Mouse (Mus musculus) MEL (cell line): Measurements from ENCODE around the gene Gm26602.

Experiments used
- CTCF ChIP-seq, 3 experiments: IDR thresholded peaks in 2 of 3; conservative IDR thresholded peaks in 1 of 3; 2 replicates each; pipeline ENCODE4 v1.5.1; 2011 to 2012; ENCODE audit warnings: low read length in 3 of 3, low read depth in 2 of 3, mild to moderate bottlenecking in 2 of 3, improper control_type of control experiment in 1 of 3, inconsistent platforms in 1 of 3, mixed read lengths in 1 of 3, moderate library complexity in 1 of 3; ENCODE audit not compliant: control insufficient read depth in 1 of 3, insufficient read depth in 1 of 3, poor library complexity in 1 of 3, severe bottlenecking in 1 of 3
- E2F4 ChIP-seq: IDR thresholded peaks from 2 replicates; pipeline ENCODE4 v1.6.1; 2011; ENCODE audit warnings: low read depth, low read length, improper control_type of control experiment, borderline replicate concordance
- ELF1 ChIP-seq: IDR thresholded peaks from 2 replicates; pipeline ENCODE4 v1.6.1; 2014; ENCODE audit warnings: low read depth, mild to moderate bottlenecking, inconsistent platforms, low read length, improper control_type of control experiment, moderate library complexity
- EP300 ChIP-seq, 2 experiments: IDR thresholded peaks; 2 replicates each; pipeline ENCODE4 v1.6.1; 2011; ENCODE audit warnings: improper control_type of control experiment in 2 of 2, low read length in 2 of 2, low read depth in 1 of 2, mild to moderate bottlenecking in 1 of 2
- GABPA ChIP-seq: IDR thresholded peaks from 2 replicates; pipeline ENCODE4 v1.6.1; 2012; ENCODE audit warnings: low read depth, mild to moderate bottlenecking, inconsistent platforms, low read length, improper control_type of control experiment, moderate library complexity
- NRF1 ChIP-seq: IDR thresholded peaks from 2 replicates; pipeline ENCODE4 v1.6.1; 2014; ENCODE audit warnings: low read depth, mild to moderate bottlenecking, inconsistent platforms, low read length, improper control_type of control experiment, moderate library complexity; ENCODE audit not compliant: poor library complexity, insufficient read depth, severe bottlenecking
- POLR2A ChIP-seq, 2 experiments: IDR thresholded peaks; 2 replicates each; pipeline ENCODE4 v1.6.1; 2011 to 2012; ENCODE audit warnings: low read length in 2 of 2, mild to moderate bottlenecking in 2 of 2, control low read depth in 1 of 2, improper control_type of control experiment in 1 of 2, low read depth in 1 of 2, moderate library complexity in 1 of 2; ENCODE audit not compliant: control insufficient read depth in 1 of 2, insufficient read depth in 1 of 2, poor library complexity in 1 of 2
- USF1 ChIP-seq: IDR thresholded peaks from 2 replicates; pipeline ENCODE4 v1.6.1; 2014; ENCODE audit warnings: low read depth, mild to moderate bottlenecking, inconsistent platforms, low read length, improper control_type of control experiment, moderate library complexity
- USF2 ChIP-seq, 2 experiments: IDR thresholded peaks; 2 replicates each; pipeline ENCODE4 v1.6.1; 2011 to 2012; ENCODE audit warnings: improper control_type of control experiment in 2 of 2, low read length in 2 of 2, borderline replicate concordance in 1 of 2, inconsistent platforms in 1 of 2, low read depth in 1 of 2, mild to moderate bottlenecking in 1 of 2; ENCODE audit not compliant: insufficient read depth in 1 of 2
- ZC3H11A ChIP-seq: IDR thresholded peaks from 2 replicates; pipeline ENCODE4 v1.6.1; 2012; ENCODE audit warnings: low read depth, mild to moderate bottlenecking, inconsistent platforms, low read length, improper control_type of control experiment
- ZKSCAN1 ChIP-seq: IDR thresholded peaks from 2 replicates; pipeline ENCODE4 v1.6.1; 2012; ENCODE audit warnings: low read depth, mild to moderate bottlenecking, inconsistent platforms, low read length, improper control_type of control experiment, moderate library complexity
- ZNF384 ChIP-seq: IDR thresholded peaks from 2 replicates; pipeline ENCODE4 v1.6.1; 2012; ENCODE audit warnings: low read depth, mild to moderate bottlenecking, inconsistent platforms, low read length, improper control_type of control experiment

DNA sequence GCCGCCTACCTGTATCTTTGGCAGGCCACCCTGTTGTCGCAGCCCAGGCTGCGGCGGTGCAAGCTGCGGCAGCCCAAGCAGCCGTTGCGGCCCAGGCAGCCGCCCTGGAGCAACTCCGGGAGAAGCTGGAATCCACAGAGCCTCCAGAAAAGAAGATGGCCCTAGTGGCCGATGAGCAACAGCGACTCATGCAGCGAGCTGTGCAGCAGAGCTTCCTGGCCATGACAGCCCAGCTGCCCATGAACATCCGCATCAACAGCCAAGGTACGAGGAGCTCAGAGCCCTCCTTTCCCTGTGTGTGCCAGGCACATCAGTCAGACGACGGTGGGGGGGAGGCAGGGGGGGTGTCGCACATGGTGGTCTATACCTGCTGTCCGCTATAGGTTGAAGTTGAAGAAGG is 40.0 kb downstream of the Gm26602 start:
- no peak for TF ChIP-seq GABPA
- TF ChIP-seq CTCF (IDR thresholded peaks at IDR 0.05 in 2 of 3, conservative IDR thresholded peaks at IDR 0.05 in 1 of 3; ENCODE audit: control insufficient read depth in 1 of 3, insufficient read depth in 1 of 3, low read depth in 2 of 3, low read length in 3 of 3, poor library complexity in 1 of 3, severe bottlenecking in 1 of 3) = no peak
- TF ChIP-seq ZNF384 = no peak
- no peak for TF ChIP-seq ZKSCAN1
- no peak for TF ChIP-seq USF1
- no peak for TF ChIP-seq EP300 (IDR thresholded peaks at IDR 0.05; ENCODE audit: low read depth in 1 of 2, low read length in 2 of 2)
- TF ChIP-seq POLR2A (IDR thresholded peaks at IDR 0.05; ENCODE audit: control insufficient read depth in 1 of 2, insufficient read depth in 1 of 2, low read depth in 1 of 2, low read length in 2 of 2, poor library complexity in 1 of 2) = no peak
- no peak for TF ChIP-seq ELF1
- no peak for TF ChIP-seq NRF1
- no peak for TF ChIP-seq E2F4
- TF ChIP-seq ZC3H11A = no peak
- no peak for TF ChIP-seq USF2 (IDR thresholded peaks at IDR 0.05; ENCODE audit: borderline replicate concordance in 1 of 2, insufficient read depth in 1 of 2, low read depth in 1 of 2, low read length in 2 of 2)
